Mouse (Mus musculus) testis, postnatal 14 days (tissue): ENCODE measurements around the gene Pym1.

ENCODE experiments used
- DNase-seq: peaks from one replicate; pipeline ENCODE4 v3.0.0; 2021; ENCODE audit warnings: low spot score

The Pym1 gene

DNA sequence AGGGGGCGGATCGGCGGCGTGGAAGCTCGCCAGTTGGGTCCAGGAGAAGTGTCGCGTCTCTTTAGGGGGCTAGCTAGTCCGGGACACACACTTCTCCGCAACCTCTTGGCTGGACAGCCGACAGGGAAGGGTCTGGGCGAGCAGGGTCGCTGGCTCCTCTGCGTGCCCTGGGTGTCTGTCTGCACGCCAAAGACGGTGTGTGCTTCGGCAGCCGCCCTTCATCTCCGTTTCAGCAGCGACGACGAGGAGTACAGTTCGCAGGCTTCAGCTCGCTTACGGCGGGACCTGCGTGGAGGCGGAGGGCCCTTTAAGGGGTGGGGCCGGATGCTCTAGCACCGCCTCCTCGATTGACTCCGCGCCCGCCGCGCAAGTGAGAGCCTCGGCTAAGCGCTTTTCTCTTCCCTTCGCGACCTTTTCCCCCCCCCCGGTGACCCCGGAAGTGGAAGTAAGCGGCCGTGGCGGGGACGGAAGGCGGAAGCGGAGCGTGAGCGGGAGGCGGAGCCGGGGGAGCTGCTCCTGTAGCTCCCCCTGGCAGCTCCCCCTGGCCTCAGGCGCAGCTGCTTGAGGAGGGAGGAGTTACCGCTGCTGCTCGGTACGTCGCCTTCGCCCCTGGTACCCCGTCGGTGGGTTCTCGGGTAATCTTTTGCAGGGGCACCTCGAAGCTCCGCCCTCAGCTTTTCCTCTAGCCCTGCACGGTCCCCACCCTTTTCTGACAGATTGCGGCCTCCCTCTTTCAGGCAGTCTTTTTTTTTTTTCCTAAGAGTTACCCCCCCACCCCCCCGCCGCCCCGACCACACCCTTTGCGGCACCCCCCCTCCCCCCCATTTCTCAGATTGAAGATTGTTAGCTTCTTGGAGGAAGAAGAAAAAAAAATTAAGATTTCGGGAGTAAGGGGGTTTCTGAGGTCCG is 57.7 kb downstream of the Pym1 start:
- peak; percentile 94 for DNase-seq

GRCm38 (mm10) chr10:128806086-128806485 is 58.4 kb downstream of the Pym1 start:
- no peak for DNase-seq

DNA sequence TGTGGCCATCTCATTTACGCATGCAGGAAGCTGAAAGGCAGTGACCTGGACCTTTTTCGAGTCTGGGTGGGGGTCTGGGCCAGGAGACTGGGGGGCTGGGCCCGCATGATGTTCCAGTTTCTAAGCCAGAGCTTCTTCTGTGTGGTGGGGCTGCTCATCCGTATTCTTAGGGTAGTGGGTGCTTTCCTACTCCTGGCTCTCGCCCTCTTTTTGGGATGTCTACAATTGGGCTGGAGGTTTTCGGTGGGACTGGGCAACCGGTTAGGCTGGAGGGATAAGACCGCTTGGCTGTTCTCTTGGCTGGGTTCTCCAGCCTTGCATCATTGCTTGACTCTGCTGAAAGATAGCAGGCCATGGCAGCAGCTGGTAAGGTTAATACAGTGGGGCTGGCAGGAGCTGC is 59.3 kb downstream of the Pym1 start:
- no peak for DNase-seq
